Mouse (Mus musculus): ENCODE results near the gene Lonp2.

DNA sequence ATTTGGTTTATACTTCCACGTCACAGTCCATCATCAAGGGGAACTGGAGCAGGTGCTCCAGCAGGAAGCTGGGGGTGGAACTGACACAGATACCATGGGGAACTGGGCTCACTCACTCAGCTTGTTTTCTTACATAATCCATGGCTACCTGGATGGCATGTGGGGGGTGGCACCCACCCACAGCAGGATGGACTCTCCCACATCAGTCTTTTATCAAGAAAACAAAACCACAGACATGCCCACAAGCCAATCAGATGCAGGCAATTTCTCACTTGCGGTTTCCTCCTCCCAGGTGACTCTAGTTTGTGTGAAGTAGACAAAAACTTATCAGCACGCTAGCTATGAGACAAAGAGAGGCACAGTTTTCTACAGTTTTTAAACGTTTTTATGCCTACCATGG lies 84.0 kb downstream of the Lonp2 start:
- TF ChIP-seq CTCF (IDR thresholded peaks at IDR 0.05; ENCODE audit: low read depth, low read length) (no peak), POLR2A (IDR thresholded peaks at IDR 0.05; ENCODE audit: borderline replicate concordance, low read depth, low read length) (no peak)

Measured in bone marrow macrophage, adult 2 months (primary cell).